In the genomic region with DNA sequence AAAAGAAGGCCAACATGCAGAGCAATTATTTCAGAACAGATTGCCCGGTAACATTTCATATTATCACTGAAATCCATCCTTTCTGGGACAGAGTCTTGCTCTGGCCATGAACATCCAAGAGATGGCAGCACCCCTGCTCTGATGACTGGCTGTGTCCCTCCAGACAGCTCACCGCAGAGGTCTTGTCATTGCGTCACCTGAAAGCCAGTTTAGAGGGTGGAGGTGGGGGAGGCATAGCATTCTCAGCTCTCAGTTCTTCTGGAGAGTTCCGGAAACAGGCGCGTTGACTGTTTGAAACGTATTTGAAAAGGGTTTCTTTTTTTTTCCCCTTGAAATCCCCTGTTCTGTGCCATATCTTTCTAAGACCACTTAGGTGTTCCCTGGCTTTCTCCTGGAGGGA, we compare ENCODE assay signal across 8 mouse cellular contexts.
DNase-seq lines count a peak whose midpoint lies in the region; ATAC-seq lines count a peak whose summit lies in the region.

No protein-coding gene starts in this region.

- H3K4me1 ChIP-seq in forebrain, embryonic 16.5 days (replicated peaks; ENCODE audit: control insufficient read depth, insufficient read depth, low read length) = peaks cover 5% of the 10 kb centered on the region
- H3K4me1 ChIP-seq in lung, embryonic 15.5 days = peaks cover 7% of the 10 kb centered on the region; the same call in 1 of the 2 replicates

- H3K36me3 ChIP-seq in forebrain, embryonic 16.5 days (ENCODE audit: control insufficient read depth, insufficient read depth) = no peaks in the 10 kb centered on the region
- H3K36me3 ChIP-seq in lung, embryonic 15.5 days = no peaks in the 10 kb centered on the region

- WGBS in forebrain, embryonic 16.5 days = 13% methylated on average over 7 of the region's 7 CpGs
- 4% methylated on average over 7 of the region's 7 CpGs for WGBS in lung, embryonic 15.5 days

- no peak overlapping the region for H3K27ac ChIP-seq in forebrain, embryonic 16.5 days (ENCODE audit: low read length)
- no peak overlapping the region for H3K27ac ChIP-seq in lung, embryonic 15.5 days

- H3K9me3 ChIP-seq in forebrain, embryonic 16.5 days (ENCODE audit: control insufficient read depth, low read length) = no peaks in the 10 kb centered on the region
- H3K9me3 ChIP-seq in lung, embryonic 15.5 days = no peaks in the 10 kb centered on the region

- peak; percentile 86 for ATAC-seq in forebrain, embryonic 16.5 days
- peak; percentile 86 for ATAC-seq in lung, embryonic 15.5 days (ENCODE audit: borderline replicate concordance, extremely low read depth, low FRiP score, low TSS enrichment)

- intact Hi-C loops in heart, postnatal 25 days (cut with DNase I) = loop anchor here (5.0 kb wide), 3 partner anchors 46 to 364 kb away; no protein-coding TSS in a partner anchor

- H3K4me2 ChIP-seq in forebrain, embryonic 16.5 days (ENCODE audit: low read length) = peak overlapping the region; percentile 18; the same call in 1 of the 2 replicates
- peak overlapping the region; percentile 11; the same call in 1 of the 2 replicates for H3K4me2 ChIP-seq in lung, embryonic 15.5 days

- no peak overlapping the region for H3K9ac ChIP-seq in forebrain, embryonic 16.5 days (replicated peaks; ENCODE audit: low read depth, low read length)
- H3K9ac ChIP-seq in lung, embryonic 15.5 days = no peak overlapping the region

- peak; percentile 74 for DNase-seq in NIH3T3 (ENCODE audit: low read depth)
- peak; percentile 42 for DNase-seq in cerebellum, adult 11-12 months
- peak; percentile 17 for DNase-seq in heart, postnatal 25 days (ENCODE audit: low spot score)
- DNase-seq in layer of hippocampus, adult 18-20 months (ENCODE audit: low spot score in 2 of 2) = peak; percentile 33 to 74
- DNase-seq in retina, postnatal 1 day = peak; percentile 67
- no peak for DNase-seq in spleen, postnatal 4 days (ENCODE audit: low spot score in 2 of 2)

- no peaks in the 10 kb centered on the region for H3K27me3 ChIP-seq in forebrain, embryonic 16.5 days (replicated peaks; ENCODE audit: control insufficient read depth, insufficient read depth, low read length)
- H3K27me3 ChIP-seq in lung, embryonic 15.5 days = peaks cover 6% of the 10 kb centered on the region; the same call in 1 of the 2 replicates

- H3K4me3 ChIP-seq in forebrain, embryonic 16.5 days (replicated peaks; ENCODE audit: low read length) = no peak overlapping the region
- no peak overlapping the region for H3K4me3 ChIP-seq in lung, embryonic 15.5 days

Comparison
In these comparisons a context has a peak if more than half of its experiments do, and no peak if none do; other contexts are left out.
1. DNase-seq: peak in NIH3T3 (single experiment), cerebellum, adult 11-12 months (single experiment), heart, postnatal 25 days (single experiment), layer of hippocampus, adult 18-20 months (2 of 2) and retina, postnatal 1 day (single experiment); none in spleen, postnatal 4 days (0 of 2).